15 mouse cellular contexts compared by ENCODE assay signal in genomic region chr17:48450666-48451352, GRCm38 (mm10). TPM values are rescaled to one million over a fixed set of nuclear protein-coding genes. Genes with fewer than 3 reads are reported as not detected.
DNase-seq lines count a peak whose midpoint lies in the region; ATAC-seq lines count a peak whose summit lies in the region.
"Had no signal": no experiment of that assay in that cellular context is flagged by ENCODE, and none has a peak within 500 bp of the region (broad histone marks: within the 10 kb centered on the region; RNA-seq: fewer than 3 reads in every experiment).

No protein-coding gene starts in this region.

- H3K27ac ChIP-seq in midbrain, embryonic 13.5 days: no peak overlapping the region
- no peak overlapping the region for H3K27ac ChIP-seq in midbrain, embryonic 11.5 days (ENCODE audit: low read depth, low read length)
- H3K27ac ChIP-seq in liver, embryonic 12.5 days: peak overlapping the region; percentile 99
- H3K27ac ChIP-seq: embryonic facial prominence, embryonic 13.5 days had no signal

- no peaks in the 10 kb centered on the region for H3K9me3 ChIP-seq in midbrain, embryonic 13.5 days
- no peaks in the 10 kb centered on the region for H3K9me3 ChIP-seq in midbrain, embryonic 11.5 days (ENCODE audit: control insufficient read depth, low read length)
- H3K9me3 ChIP-seq in liver, embryonic 12.5 days (replicated peaks): no peaks in the 10 kb centered on the region
- H3K9me3 ChIP-seq: embryonic facial prominence, embryonic 13.5 days had no signal

- no peak overlapping the region for H3K4me2 ChIP-seq in midbrain, embryonic 13.5 days (replicated peaks)
- H3K4me2 ChIP-seq in midbrain, embryonic 11.5 days: no peak overlapping the region
- peak overlapping the region; percentile 73 for H3K4me2 ChIP-seq in liver, embryonic 12.5 days
- H3K4me2 ChIP-seq: embryonic facial prominence, embryonic 13.5 days had no signal

- no peak overlapping the region for H3K4me3 ChIP-seq in midbrain, embryonic 13.5 days (replicated peaks)
- no peak overlapping the region for H3K4me3 ChIP-seq in midbrain, embryonic 11.5 days (ENCODE audit: low read depth, low read length)
- H3K4me3 ChIP-seq in liver, embryonic 12.5 days: peak overlapping the region; percentile 67
- H3K4me3 ChIP-seq: embryonic facial prominence, embryonic 13.5 days had no signal

- whole genome bisulfite sequencing in midbrain, embryonic 13.5 days: 74% methylated on average over 13 of the region's 13 CpGs
- WGBS in midbrain, embryonic 11.5 days: 86% methylated on average over 13 of the region's 13 CpGs
- WGBS in liver, embryonic 12.5 days (ENCODE audit: insufficient replicate concordance): 28% methylated on average over 13 of the region's 13 CpGs

- peaks cover 13% of the 10 kb centered on the region; the same call in 1 of the 2 replicates for H3K4me1 ChIP-seq in midbrain, embryonic 13.5 days (replicated peaks)
- H3K4me1 ChIP-seq in midbrain, embryonic 11.5 days (ENCODE audit: control insufficient read depth, insufficient read depth, low read length): no peaks in the 10 kb centered on the region
- H3K4me1 ChIP-seq in liver, embryonic 12.5 days: peaks cover 88% of the 10 kb centered on the region

- peak; percentile 22; the same call in 1 of the 2 replicates for ATAC-seq in midbrain, embryonic 13.5 days
- ATAC-seq in midbrain, embryonic 11.5 days (ENCODE audit: low FRiP score): no peak
- peak; percentile 88 for ATAC-seq in liver, embryonic 12.5 days
- ATAC-seq: forebrain, embryonic 14.5 days had no signal

- H3K36me3 ChIP-seq in midbrain, embryonic 13.5 days: no peaks in the 10 kb centered on the region
- no peaks in the 10 kb centered on the region for H3K36me3 ChIP-seq in midbrain, embryonic 11.5 days (ENCODE audit: control insufficient read depth, insufficient read depth, low read length)
- H3K36me3 ChIP-seq in liver, embryonic 12.5 days: peaks cover 34% of the 10 kb centered on the region
- H3K36me3 ChIP-seq: embryonic facial prominence, embryonic 13.5 days had no signal

- H3K9ac ChIP-seq in midbrain, embryonic 13.5 days (replicated peaks): no peak overlapping the region
- no peak overlapping the region for H3K9ac ChIP-seq in midbrain, embryonic 11.5 days (ENCODE audit: low read length)
- H3K9ac ChIP-seq in liver, embryonic 12.5 days: peak overlapping the region; percentile 80
- H3K9ac ChIP-seq: embryonic facial prominence, embryonic 13.5 days had no signal

- H3K27me3 ChIP-seq in midbrain, embryonic 13.5 days: no peaks in the 10 kb centered on the region
- no peaks in the 10 kb centered on the region for H3K27me3 ChIP-seq in midbrain, embryonic 11.5 days (ENCODE audit: control insufficient read depth, insufficient read depth, low read length)
- no peaks in the 10 kb centered on the region for H3K27me3 ChIP-seq in liver, embryonic 12.5 days (replicated peaks)
- H3K27me3 ChIP-seq: embryonic facial prominence, embryonic 13.5 days had no signal

- no peak for DNase-seq in midbrain, embryonic 11.5 days (ENCODE audit: low spot score, missing footprints)
- DNase-seq in c-Kit-positive CD71-positive TER-119-negative erythroid progenitor cells, embryonic 14.5 days (ENCODE audit: low read depth): peak; percentile 75
- peak; percentile 61 to 64 for DNase-seq in spleen, postnatal 14 days (ENCODE audit: low spot score in 2 of 2)
- no peak for DNase-seq in adrenal gland, adult (ENCODE audit: inconsistent age in 2 of 2, low spot score in 1 of 2)
- no peak for DNase-seq in kidney, postnatal 4 days
- no peak for DNase-seq in gastrocnemius, postnatal 25 days
- DNase-seq: cerebellum, postnatal 10 days; gastrocnemius, postnatal 10 days; right cerebral cortex, postnatal 4 days had no signal

RNA-seq across cellular contexts. Expression of gene Tspo2, which starts 0.5 kb away (rescaled TPM):
- polyA plus RNA-seq in midbrain, embryonic 13.5 days (2015; fragmentation: Nextera tagmentation; extraction: Ambion mirVana): 3.2 and 3.5 TPM in 2 replicates
- polyA plus RNA-seq in midbrain, embryonic 11.5 days (2014; fragmentation: Nextera tagmentation; extraction: Ambion mirVana): 0.36 and 0.61 TPM in 2 replicates
- polyA plus RNA-seq in liver, embryonic 12.5 days (2016; fragmentation: Nextera tagmentation; extraction: Ambion mirVana): 123 and 126 TPM in 2 replicates
- total RNA-seq in gastrocnemius, postnatal 25 days (2021): not detected
- total RNA-seq: liver, adult 2 months had no signal
- polyA plus RNA-seq: liver, adult 2 months had no signal

RNA-seq across cellular contexts. Expression of gene Unc5cl, which starts 3.9 kb away (rescaled TPM):
- 0.23 TPM in 2 replicates for polyA plus RNA-seq in midbrain, embryonic 13.5 days (2015; fragmentation: Nextera tagmentation; extraction: Ambion mirVana)
- polyA plus RNA-seq in midbrain, embryonic 11.5 days (2014; fragmentation: Nextera tagmentation; extraction: Ambion mirVana): 0.22 TPM in 1 of 2 replicates, not detected in the other
- polyA plus RNA-seq in liver, embryonic 12.5 days (2016; fragmentation: Nextera tagmentation; extraction: Ambion mirVana): 2.6 and 3.4 TPM in 2 replicates
- not detected for total RNA-seq in gastrocnemius, postnatal 25 days (2021)
- total RNA-seq: gastrocnemius, postnatal 10 days; liver, adult 2 months had no signal
- polyA plus RNA-seq: heart, postnatal 0 days had no signal

RNA-seq across cellular contexts. Expression of gene Apobec2, which starts 18.1 kb away (rescaled TPM):
- 0.46 and 0.58 TPM in 2 replicates for polyA plus RNA-seq in midbrain, embryonic 13.5 days (2015; fragmentation: Nextera tagmentation; extraction: Ambion mirVana)
- 1.0 and 1.3 TPM in 2 replicates for polyA plus RNA-seq in midbrain, embryonic 11.5 days (2014; fragmentation: Nextera tagmentation; extraction: Ambion mirVana)
- 0.83 and 1.2 TPM in 2 replicates for polyA plus RNA-seq in liver, embryonic 12.5 days (2016; fragmentation: Nextera tagmentation; extraction: Ambion mirVana)
- 100 to 1,000 TPM; 500 to 744 TPM for total RNA-seq in gastrocnemius, postnatal 25 days (2021)
- polyA plus RNA-seq: liver, adult 2 months had no signal

RNA-seq across cellular contexts. Expression of gene Oard1, which starts 41.0 kb away (rescaled TPM):
- 65.6 and 67.0 TPM in 2 replicates for polyA plus RNA-seq in midbrain, embryonic 13.5 days (2015; fragmentation: Nextera tagmentation; extraction: Ambion mirVana)
- polyA plus RNA-seq in midbrain, embryonic 11.5 days (2014; fragmentation: Nextera tagmentation; extraction: Ambion mirVana): 95.9 and 101 TPM in 2 replicates
- 56.5 and 58.1 TPM in 2 replicates for polyA plus RNA-seq in liver, embryonic 12.5 days (2016; fragmentation: Nextera tagmentation; extraction: Ambion mirVana)
- 1 to 10 TPM; 9.0 to 9.8 TPM for total RNA-seq in gastrocnemius, postnatal 25 days (2021)

RNA-seq across cellular contexts. Expression of gene Nfya, which starts 41.1 kb away (rescaled TPM):
- polyA plus RNA-seq in midbrain, embryonic 13.5 days (2015; fragmentation: Nextera tagmentation; extraction: Ambion mirVana): 14.2 and 15.9 TPM in 2 replicates
- polyA plus RNA-seq in midbrain, embryonic 11.5 days (2014; fragmentation: Nextera tagmentation; extraction: Ambion mirVana): 18.4 and 19.4 TPM in 2 replicates
- polyA plus RNA-seq in liver, embryonic 12.5 days (2016; fragmentation: Nextera tagmentation; extraction: Ambion mirVana): 10.9 and 11.3 TPM in 2 replicates
- 1 to 10 TPM; 6.9 TPM for total RNA-seq in gastrocnemius, postnatal 25 days (2021)

Comparison
In these comparisons a context has a peak if more than half of its experiments do, and no peak if none do; other contexts are left out.
1. DNase-seq: peak in c-Kit-positive CD71-positive TER-119-negative erythroid progenitor cells, embryonic 14.5 days (single experiment) and spleen, postnatal 14 days (2 of 2); none in midbrain, embryonic 11.5 days (single experiment), adrenal gland, adult (0 of 2), kidney, postnatal 4 days (0 of 2) and gastrocnemius, postnatal 25 days (single experiment).
2. RNA of gene Tspo2, which starts 0.5 kb away (polyA plus RNA-seq): 123 to 126 TPM in liver, embryonic 12.5 days; 3.2 to 3.5 TPM in midbrain, embryonic 13.5 days and 0.36 to 0.61 TPM in midbrain, embryonic 11.5 days; every median in the first group is over 10 times any median in the second.